Mouse (Mus musculus) intestine, postnatal 0 days (tissue): ENCODE results near the gene Btbd35f16. TPM values are rescaled to one million over a fixed set of nuclear protein-coding genes. Genes with fewer than 3 reads are reported as not detected.
"Not testable (repeated sequence)": the region's sequence is repeated elsewhere in the genome, so short reads cannot be mapped to it uniquely, and the experiment has no call there.

Source experiments
- ATAC-seq: fragments of 200-750 bp; cut with Nextera tagmentation; 2 replicates; pipeline ENCODE4 v1.8.0; 2017; ENCODE audit warnings: mild to moderate bottlenecking, moderate TSS enrichment, moderate library complexity
- H3K27ac ChIP-seq: fragments of 300-500 bp; sonication (generic); 2 replicates; pipeline ENCODE4 v1.5.1; 2014; ENCODE audit warnings: mild to moderate bottlenecking, low read depth, low read length, moderate library complexity
- H3K27me3 ChIP-seq: fragments of 300-500 bp; sonication (generic); replicated peaks from 2 replicates; pipeline ENCODE4 v1.6.1; 2014; ENCODE audit warnings: low read length, mixed read lengths; ENCODE audit not compliant: control insufficient read depth, insufficient read depth
- H3K36me3 ChIP-seq: fragments of 300-500 bp; sonication (generic); 2 replicates; pipeline ENCODE4 v1.6.1; 2014; ENCODE audit warnings: mild to moderate bottlenecking, moderate library complexity; ENCODE audit not compliant: control insufficient read depth, insufficient read depth
- H3K4me1 ChIP-seq: fragments of 300-500 bp; sonication (generic); replicated peaks from 2 replicates; pipeline ENCODE4 v1.6.1; 2014; ENCODE audit warnings: antibody characterized with exemption, low read length, mixed read lengths; ENCODE audit not compliant: control insufficient read depth, insufficient read depth
- H3K4me2 ChIP-seq: fragments of 300-500 bp; sonication (generic); replicated peaks from 2 replicates; pipeline ENCODE4 v1.6.1; 2014; ENCODE audit warnings: low read depth, mild to moderate bottlenecking, moderate library complexity
- H3K4me3 ChIP-seq: fragments of 300-500 bp; sonication (generic); 2 replicates; pipeline ENCODE4 v1.5.1; 2014; ENCODE audit warnings: low read depth, low read length
- H3K9ac ChIP-seq: fragments of 300-500 bp; sonication (generic); 2 replicates; pipeline ENCODE4 v1.6.1; 2014; ENCODE audit warnings: mild to moderate bottlenecking, low read depth, low read length
- H3K9me3 ChIP-seq: fragments of 300-500 bp; sonication (generic); 2 replicates; pipeline ENCODE4 v1.6.1; 2016; ENCODE audit warnings: mixed run types; ENCODE audit not compliant: control insufficient read depth
- WGBS: fragments of 180-500 bp; shearing (Covaris S2); extraction: QIAGEN DNeasy Blood & Tissue Kit; methylation state at CpG from one replicate; pipeline ENCODE4 v1.1.7; 2014; 5-methylcytosine and 5-hydroxymethylcytosine counted together
- polyA plus RNA-seq: library from polyadenylated mRNA; unstranded; fragments of >200 nt; fragmentation: Nextera tagmentation; extraction: Ambion mirVana; gene quantifications from 2 replicates; pipeline ENCODE4 v1.2.1, GENCODE M21; 2015

Gene Btbd35f16
- polyA plus RNA-seq, result not detected in 2 replicates

- H3K9me3 ChIP-seq, ATAC-seq, H3K9ac ChIP-seq, H3K27me3 ChIP-seq, H3K4me2 ChIP-seq, H3K4me3 ChIP-seq, H3K27ac ChIP-seq, H3K36me3 ChIP-seq, H3K4me1 ChIP-seq: not testable (repeated sequence)
- WGBS, result no CpG with 5 or more reads among the region's 3 CpGs
Measured at GRCm38 (mm10) chrX:3956902-3957301, at the start of gene Btbd35f16. Gene Btbd35f16, minus strand, starts transcription at chrX:3957002.

Other genes with a start within 250 kb of the Btbd35f16 start
- not detected in 2 replicates for gene Btbd35f10, start 204.1 kb downstream of the Btbd35f16 start, polyA plus RNA-seq
- not detected in 2 replicates for gene Btbd35f3, start 80.7 kb upstream of the Btbd35f16 start, polyA plus RNA-seq
- gene Btbd35f28, start 239.6 kb upstream of the Btbd35f16 start, polyA plus RNA-seq, result not detected in 2 replicates